Mouse (Mus musculus) neural tube, embryonic 15.5 days (tissue): ENCODE results near the gene Lrrc14b. TPM values are rescaled to one million over a fixed set of nuclear protein-coding genes. Genes with fewer than 3 reads are reported as not detected.

ENCODE experiments used
- ATAC-seq: fragments of 200-750 bp; cut with Nextera tagmentation; 2 replicates; pipeline ENCODE4 v1.8.0; 2017; ENCODE audit warnings: mild to moderate bottlenecking, moderate TSS enrichment, moderate library complexity; ENCODE audit not compliant: low FRiP score
- H3K27ac ChIP-seq: fragments of 300-500 bp; sonication (generic); replicated peaks from 2 replicates; pipeline ENCODE4 v1.5.1; 2015; ENCODE audit warnings: mild to moderate bottlenecking, inconsistent platforms
- H3K27me3 ChIP-seq: fragments of 300-500 bp; sonication (generic); replicated peaks from 2 replicates; pipeline ENCODE4 v1.6.1; 2015; ENCODE audit warnings: inconsistent platforms
- H3K36me3 ChIP-seq: fragments of 300-500 bp; sonication (generic); 2 replicates; pipeline ENCODE4 v1.6.1; 2015; ENCODE audit warnings: inconsistent platforms
- H3K4me1 ChIP-seq: fragments of 300-500 bp; sonication (generic); 2 replicates; pipeline ENCODE4 v1.6.1; 2015; ENCODE audit warnings: inconsistent platforms
- H3K4me2 ChIP-seq: fragments of 300-500 bp; sonication (generic); 2 replicates; pipeline ENCODE4 v1.6.1; 2015; ENCODE audit warnings: inconsistent platforms, mild to moderate bottlenecking, moderate library complexity
- H3K4me3 ChIP-seq: fragments of 300-500 bp; sonication (generic); replicated peaks from 2 replicates; pipeline ENCODE4 v1.5.1; 2015; ENCODE audit warnings: mild to moderate bottlenecking, inconsistent platforms
- H3K9ac ChIP-seq: fragments of 300-500 bp; sonication (generic); replicated peaks from 2 replicates; pipeline ENCODE4 v1.6.1; 2015; ENCODE audit warnings: mild to moderate bottlenecking, inconsistent platforms
- H3K9me3 ChIP-seq: fragments of 300-500 bp; sonication (generic); replicated peaks from 2 replicates; pipeline ENCODE4 v1.6.1; 2016; ENCODE audit warnings: inconsistent platforms
- WGBS: fragments of 180-500 bp; shearing (Covaris S2); methylation state at CpG from one replicate; pipeline ENCODE4 v1.1.7; 2015; ENCODE audit warnings: mixed read lengths; 5-methylcytosine and 5-hydroxymethylcytosine counted together
- microRNA counts: library from miRNA; unstranded; fragments of <30 nt; microRNA quantifications from one replicate; lab custom pipeline; 2016
- microRNA-seq: library from miRNA; unstranded; fragments of <30 nt; microRNA quantifications from one replicate; pipeline ENCODE4, GENCODE M21; 2017
- polyA plus RNA-seq: library from polyadenylated mRNA; unstranded; fragments of >200 nt; fragmentation: Nextera tagmentation; extraction: Ambion mirVana; gene quantifications from 2 replicates; pipeline ENCODE4 v1.2.1, GENCODE M21; 2015

Gene Lrrc14b
- polyA plus RNA-seq, 1 experiment from 2014 or later: not detected

DNA sequence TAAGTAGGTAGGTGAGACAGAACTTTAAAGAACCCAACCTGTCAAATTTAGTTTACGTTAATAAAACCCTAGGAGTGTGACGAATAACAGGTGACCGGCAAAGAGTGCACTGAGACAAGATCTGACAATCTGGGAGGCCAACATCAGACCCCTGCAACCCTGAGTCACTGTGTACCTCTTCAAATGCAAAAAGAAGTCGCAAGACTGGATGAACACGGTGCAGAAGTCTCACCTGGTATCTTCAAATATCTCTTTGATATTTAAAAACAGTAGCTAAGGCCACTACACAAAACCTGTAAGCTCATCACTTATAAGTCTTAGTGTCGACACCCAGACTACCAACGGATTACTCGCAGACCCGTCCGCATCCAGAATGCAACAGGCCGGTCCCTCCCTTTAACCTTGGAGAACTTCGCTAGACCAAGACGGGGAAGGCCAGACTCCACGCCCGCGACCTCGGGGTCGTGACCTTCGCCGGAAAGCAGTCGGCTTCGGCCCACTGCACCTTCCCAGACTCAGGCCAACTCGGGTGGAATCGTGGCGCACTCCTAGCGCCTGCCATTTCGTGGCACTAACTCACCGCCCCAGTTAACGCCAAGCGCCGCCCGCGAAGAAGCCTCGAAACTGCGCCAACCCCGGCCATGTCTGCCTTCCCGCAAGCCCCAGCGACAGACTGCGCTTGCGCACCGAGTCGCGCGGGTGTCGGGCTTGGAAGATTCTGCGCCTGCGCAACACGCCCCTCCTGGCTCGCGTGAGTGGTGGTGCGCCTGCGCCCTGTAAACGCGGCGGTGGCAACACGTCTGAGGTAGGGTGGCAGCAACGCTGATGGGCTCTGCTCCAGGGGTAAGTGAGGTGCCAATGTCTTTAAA is 14.0 kb downstream of the Lrrc14b start, which contains the start of the genes Sdha and Ccdc127:
Gene Sdha (minus strand): TSS at position 715 of the 869 bp plus-strand sequence.
Gene Ccdc127 (plus strand): TSS at position 744 of the 869 bp plus-strand sequence.
- H3K9me3 ChIP-seq: no peaks in the 10 kb centered on the region
- peak; percentile 98 for ATAC-seq
- peak within 1 kb of the TSS; percentile 86 for H3K27ac ChIP-seq
- H3K36me3 ChIP-seq: peaks cover 17% of the 10 kb centered on the region; the same call in 1 of the 2 replicates
- no peaks in the 10 kb centered on the region for H3K27me3 ChIP-seq
- peaks cover 19% of the 10 kb centered on the region for H3K4me1 ChIP-seq
- WGBS: 2% methylated on average over 57 of the region's 57 CpGs
- peak within 1 kb of the TSS; percentile 91 for H3K4me3 ChIP-seq
- H3K4me2 ChIP-seq: peak within 1 kb of the TSS; percentile 66
- peak within 1 kb of the TSS; percentile 82 for H3K9ac ChIP-seq

DNA sequence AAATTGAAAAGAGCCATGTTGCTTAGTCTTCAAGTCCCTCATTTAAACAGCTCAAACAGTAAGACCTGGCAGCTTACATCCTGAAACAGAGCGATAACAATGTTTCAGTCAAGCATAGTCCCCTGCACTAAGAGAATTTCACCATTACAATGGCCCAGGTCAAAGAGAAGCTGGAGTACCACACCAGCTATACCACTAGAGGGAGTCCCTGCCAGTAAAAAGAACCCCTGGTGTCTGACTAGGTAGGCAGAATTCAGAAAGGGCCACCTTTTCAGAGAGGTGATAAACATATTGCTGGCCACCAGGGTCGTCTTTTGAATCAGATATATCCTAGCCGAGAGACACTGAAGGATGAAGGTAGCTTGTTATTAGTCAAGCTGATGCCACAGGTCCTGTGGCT is 22.8 kb downstream of the Lrrc14b start:
- no peak overlapping the region for H3K4me3 ChIP-seq
- no peak overlapping the region for H3K9ac ChIP-seq
- H3K27ac ChIP-seq: no peak overlapping the region
- 62% methylated on average over 3 of the region's 3 CpGs for WGBS
- ATAC-seq: peak; percentile 57; the same call in 1 of the 2 replicates
- H3K27me3 ChIP-seq: no peaks in the 10 kb centered on the region
- no peaks in the 10 kb centered on the region for H3K9me3 ChIP-seq
- no peak overlapping the region for H3K4me2 ChIP-seq
- H3K36me3 ChIP-seq: peaks cover 65% of the 10 kb centered on the region
- H3K4me1 ChIP-seq: no peaks in the 10 kb centered on the region

DNA sequence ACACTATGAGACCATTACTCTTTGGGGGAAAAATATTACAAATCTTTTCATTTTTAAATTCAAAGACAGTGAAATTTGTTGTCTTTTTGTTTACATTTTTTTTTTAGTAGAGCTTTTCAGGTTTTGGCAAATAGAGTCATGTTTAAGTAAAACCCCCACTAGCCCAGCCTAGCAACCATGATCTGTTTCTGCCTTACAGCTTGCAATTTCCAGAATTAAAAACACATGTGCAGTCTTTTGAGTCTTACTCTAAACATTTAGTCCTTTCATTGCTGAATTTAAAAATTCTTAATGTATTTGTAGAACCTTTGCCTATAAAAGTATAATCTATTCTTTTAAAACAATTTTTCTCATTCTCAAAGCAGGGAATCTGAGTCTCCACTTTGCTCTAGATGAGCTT is 34.5 kb downstream of the Lrrc14b start:
- no peak for ATAC-seq
- Histone ChIP-seq H3K27ac (no peak overlapping the region), H3K4me3 (no peak overlapping the region), H3K36me3 (peaks cover 69% of the 10 kb centered on the region), H3K27me3 (no peaks in the 10 kb centered on the region), H3K9ac (no peak overlapping the region), H3K4me1 (no peaks in the 10 kb centered on the region), H3K4me2 (no peak overlapping the region), H3K9me3 (no peaks in the 10 kb centered on the region)

DNA sequence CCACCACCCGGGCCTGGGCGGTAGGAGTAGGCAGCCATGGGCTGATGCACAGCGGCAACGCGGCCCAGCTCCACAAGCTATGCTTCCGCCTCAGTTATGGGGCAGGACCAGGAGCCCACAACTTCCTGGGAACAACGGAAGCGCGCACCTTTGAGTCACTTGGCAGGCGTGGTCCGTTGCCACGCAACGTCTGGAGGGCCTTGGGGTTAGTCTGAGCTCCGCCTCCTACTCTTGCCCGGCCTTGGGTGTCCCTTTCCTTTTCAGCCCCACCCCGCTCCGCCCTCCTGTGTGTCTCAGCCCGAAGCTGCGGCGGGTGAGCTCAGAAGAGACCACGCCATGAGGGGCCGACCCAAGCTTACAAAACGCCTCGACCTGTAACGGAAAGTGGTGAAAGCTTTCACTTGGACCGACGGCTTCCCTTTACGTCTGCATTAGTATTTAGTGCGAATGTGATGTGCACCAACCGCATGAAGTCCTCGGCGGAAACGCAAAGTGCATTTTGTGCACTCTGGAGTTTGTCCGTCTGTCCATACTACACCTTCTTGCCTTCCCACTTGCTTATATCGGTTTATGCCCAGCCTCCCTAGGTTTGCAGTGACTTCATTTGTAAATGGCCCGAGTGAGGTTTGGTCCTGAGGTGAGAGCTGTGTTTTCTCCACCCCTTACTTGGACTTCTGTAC is 46.5 kb downstream of the Lrrc14b start, which contains the start of gene Pdcd6:
Gene Pdcd6 (minus strand): TSS at position 411 of the 680 bp plus-strand sequence.
- WGBS: under 1% methylated on average over 36 of the region's 36 CpGs
- Histone ChIP-seq H3K4me2 (peak within 1 kb of the TSS; percentile 73), H3K27ac (peak within 1 kb of the TSS; percentile 74), H3K36me3 (peaks cover 35% of the 10 kb centered on the region), H3K9me3 (no peaks in the 10 kb centered on the region), H3K4me1 (peaks cover 20% of the 10 kb centered on the region), H3K4me3 (peak within 1 kb of the TSS; percentile 95), H3K27me3 (no peaks in the 10 kb centered on the region), H3K9ac (peak within 1 kb of the TSS; percentile 87)
- ATAC-seq: peak; percentile 99

DNA sequence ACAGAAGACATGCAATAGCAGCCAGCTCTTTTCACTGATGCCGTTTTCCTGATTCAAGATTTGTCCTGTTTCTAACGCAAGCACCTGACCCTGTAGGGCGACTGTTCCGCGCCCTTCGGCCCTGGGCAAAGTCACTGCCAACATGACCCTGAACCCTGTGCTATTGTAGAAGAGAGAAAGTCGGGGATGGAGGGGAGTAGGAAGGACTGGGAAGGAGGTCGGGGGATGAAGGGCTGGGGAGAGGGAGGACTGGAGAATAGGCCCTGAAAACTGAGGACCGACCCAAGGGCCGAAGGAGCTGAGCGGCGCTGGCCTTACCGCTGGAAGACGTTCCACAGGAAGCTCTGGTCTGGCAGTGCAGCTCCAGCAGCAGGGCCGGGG is 47.0 kb downstream of the Lrrc14b start:
- peak overlapping the region; percentile 74 for H3K27ac ChIP-seq
- no peaks in the 10 kb centered on the region for H3K9me3 ChIP-seq
- peaks cover 30% of the 10 kb centered on the region for H3K36me3 ChIP-seq
- peak overlapping the region; percentile 73 for H3K4me2 ChIP-seq
- 3% methylated on average over 15 of the region's 15 CpGs for WGBS
- H3K4me1 ChIP-seq: peaks cover 20% of the 10 kb centered on the region
- H3K9ac ChIP-seq: peak overlapping the region; percentile 87
- H3K4me3 ChIP-seq: peak overlapping the region; percentile 95
- ATAC-seq: no peak; the same call in 1 of the 2 replicates
- H3K27me3 ChIP-seq: no peaks in the 10 kb centered on the region

DNA sequence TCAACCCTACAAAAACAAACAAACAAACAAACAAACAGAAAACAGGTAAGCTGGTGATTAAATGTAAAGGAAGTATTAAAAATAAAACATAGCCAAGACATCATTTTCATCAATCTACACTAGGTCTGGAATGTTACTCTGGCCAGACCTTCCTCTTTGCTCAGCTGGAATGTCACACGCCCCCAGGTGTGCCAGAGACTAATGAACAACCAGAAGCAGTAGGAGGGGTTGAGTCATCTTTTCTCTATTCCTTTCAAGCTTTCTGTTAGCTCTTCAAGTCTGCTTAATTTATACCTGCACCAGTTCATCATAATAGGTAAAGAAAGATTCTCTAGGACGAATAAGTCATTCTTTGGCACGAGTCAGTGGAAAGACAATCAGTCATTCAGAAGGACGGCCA is 47.4 kb downstream of the Lrrc14b start:
- Histone ChIP-seq H3K27me3 (no peaks in the 10 kb centered on the region), H3K9ac (peak overlapping the region; percentile 87), H3K4me3 (peak overlapping the region; percentile 95), H3K4me1 (peaks cover 20% of the 10 kb centered on the region), H3K36me3 (peaks cover 31% of the 10 kb centered on the region), H3K27ac (peak overlapping the region; percentile 74; the same call in 1 of the 2 replicates), H3K9me3 (no peaks in the 10 kb centered on the region), H3K4me2 (peak overlapping the region; percentile 73)
- ATAC-seq: no peak
- 30% methylated on average over 4 of the region's 4 CpGs for WGBS

DNA sequence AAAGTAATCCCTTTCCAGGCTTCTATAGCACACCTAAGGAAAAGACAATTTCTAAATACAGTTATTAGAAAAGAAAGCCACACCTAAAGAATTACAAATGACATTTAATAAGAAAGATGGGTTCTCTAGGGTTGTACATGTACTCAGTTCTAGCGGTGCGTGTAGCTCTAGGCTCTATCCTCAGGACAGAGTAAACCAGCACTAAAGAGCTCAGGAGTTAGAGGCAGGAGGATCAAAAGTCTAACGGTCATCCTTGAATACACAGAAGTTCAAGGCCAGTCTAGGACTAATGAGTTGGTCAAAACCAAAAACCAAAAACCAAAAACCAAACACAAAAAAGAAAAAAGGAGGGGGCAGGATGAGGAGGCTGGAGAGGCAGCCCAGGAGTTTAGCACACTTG is 49.2 kb downstream of the Lrrc14b start:
- Histone ChIP-seq H3K27ac (no peak overlapping the region), H3K9ac (no peak overlapping the region), H3K9me3 (no peaks in the 10 kb centered on the region), H3K27me3 (no peaks in the 10 kb centered on the region), H3K4me1 (peaks cover 20% of the 10 kb centered on the region), H3K36me3 (peaks cover 32% of the 10 kb centered on the region), H3K4me3 (no peak overlapping the region), H3K4me2 (no peak overlapping the region)
- 98% methylated on average over 3 of the region's 3 CpGs for WGBS
- ATAC-seq: no peak

MicroRNAs within 50 kb of the gene (microRNA counts, 519-probe panel; counts per million panel counts)
- microRNA mmu-miR-692 (lab: Ali Mortazavi, UCI): not detected

Small RNA genes within 50 kb of the gene (microRNA-seq; reads per million reads assigned to microRNA genes)
- gene Mir692-3: not detected

Other genes with a start within 250 kb of the Lrrc14b start
- gene Slc9a3, start 242.5 kb downstream of the Lrrc14b start, polyA plus RNA-seq: 0.23 and 0.46 TPM in 2 replicates
- 109 and 115 TPM in 2 replicates for gene Exoc3, start 155.3 kb downstream of the Lrrc14b start, polyA plus RNA-seq
- gene Ahrr, start 71.7 kb downstream of the Lrrc14b start, polyA plus RNA-seq: 0.33 and 0.36 TPM in 2 replicates
- gene Pdcd6, start 46.4 kb downstream of the Lrrc14b start, polyA plus RNA-seq: 112 and 118 TPM in 2 replicates
- 231 and 262 TPM in 2 replicates for gene Sdha, start 13.7 kb downstream of the Lrrc14b start, polyA plus RNA-seq
- 47.6 and 52.0 TPM in 2 replicates for gene Ccdc127, start 13.7 kb downstream of the Lrrc14b start, polyA plus RNA-seq
- 7.2 and 7.8 TPM in 2 replicates for gene Zfp72, start 26.8 kb upstream of the Lrrc14b start, polyA plus RNA-seq
- gene Ftl1-ps1, start 35.7 kb upstream of the Lrrc14b start, polyA plus RNA-seq: 72.8 and 92.1 TPM in 2 replicates
- gene Zfp825, start 130.0 kb upstream of the Lrrc14b start, polyA plus RNA-seq: 15.1 and 17.3 TPM in 2 replicates